Mouse (Mus musculus) megakaryocyte-erythroid progenitor cell, adult 5-6 weeks (primary cell): ENCODE data around the gene Bbs4. TPM values are rescaled to one million over a fixed set of nuclear protein-coding genes. Genes with fewer than 3 reads are reported as not detected.

ENCODE experiments used
- ATAC-seq: replicated peaks from 2 replicates; pipeline ENCODE4 v1.8.0; 2016; ENCODE audit warnings: mild to moderate bottlenecking, inconsistent platforms; ENCODE audit not compliant: severe bottlenecking, poor library complexity, low FRiP score, low TSS enrichment
- total RNA-seq, 2 experiments: library from RNA; stranded (forward) in 1 of 2; stranded (reverse) in 1 of 2; fragments of 200-1000, 215-1000 nt in 1 of 2; fragments of >200 nt in 1 of 2; fragmentation: Nextera tagmentation in 1 of 2; gene quantifications; 2 replicates each; pipeline ENCODE4 v1.2.3; 2014 to 2017

Bbs4 gene
- total RNA-seq, 2 experiments from 2014 or later: 5.7 to 9.6 TPM

DNA sequence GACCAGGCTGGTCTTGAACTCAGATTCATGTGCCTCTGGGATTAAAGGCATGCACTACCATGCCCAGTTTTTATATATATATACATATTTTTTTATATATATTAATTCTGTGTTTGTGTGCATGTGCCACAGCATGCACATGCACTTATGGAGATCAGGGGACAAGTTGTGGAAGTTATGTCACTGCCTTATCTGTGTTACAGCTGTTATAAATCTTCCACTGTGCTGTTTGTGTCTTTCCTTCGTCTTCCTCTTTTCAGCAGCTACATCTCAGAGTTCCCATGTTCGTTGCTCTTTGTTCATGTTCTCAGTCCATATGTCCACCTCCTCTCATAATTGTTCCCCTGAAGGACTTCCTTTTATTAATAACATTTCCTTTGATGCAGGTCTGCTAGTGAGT is 45.4 kb downstream of the Bbs4 start:
- ATAC-seq: no peak

DNA sequence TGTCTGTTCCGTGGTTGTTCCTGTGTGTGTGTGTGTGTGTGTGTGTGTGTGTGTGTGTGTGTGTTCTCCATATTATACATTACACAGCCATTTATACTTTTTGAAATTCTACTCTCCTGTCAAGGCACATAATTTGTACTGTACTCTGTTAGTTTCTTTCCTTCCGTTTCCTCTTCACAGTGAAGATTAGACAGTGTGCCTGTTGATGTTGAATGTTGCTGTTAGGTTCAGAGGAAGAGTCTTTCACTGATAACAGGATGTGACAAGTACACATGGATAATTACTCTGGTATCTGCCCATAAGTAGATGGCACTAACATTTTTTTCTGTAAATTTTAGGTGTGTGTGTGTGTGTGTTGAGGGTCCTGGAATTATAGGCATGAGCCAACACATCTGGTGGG is 56.9 kb downstream of the Bbs4 start:
- no peak for ATAC-seq

DNA sequence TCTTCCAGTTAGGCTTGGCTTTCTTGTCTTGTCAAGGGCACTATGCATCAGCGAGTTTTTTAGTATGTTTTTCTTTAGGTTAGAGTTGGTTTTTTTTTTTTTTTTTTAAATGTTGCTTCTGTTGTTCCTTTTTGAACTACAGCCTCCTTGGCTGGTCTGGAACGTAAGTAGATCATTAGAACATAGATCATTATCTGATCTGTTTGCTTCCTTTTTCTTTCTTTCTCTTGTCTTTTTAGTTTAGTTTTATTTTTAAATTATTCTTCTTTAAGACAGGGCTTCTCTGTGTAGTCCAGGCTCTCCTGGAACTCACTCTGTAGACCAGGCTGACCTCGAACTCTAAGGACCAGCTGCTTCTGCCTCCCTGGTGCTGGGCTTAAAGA is 60.8 kb downstream of the Bbs4 start:
- no peak for ATAC-seq

- no peak for ATAC-seq
Observed at GRCm38 (mm10) chr9:59291688-59292492, 61.4 kb downstream of the Bbs4 start.

GRCm38 (mm10) chr9:59290957-59291687 is 62.2 kb downstream of the Bbs4 start, which contains the start of gene Adpgk:
TSS of gene Adpgk (plus strand) at chr9:59291558.
- ATAC-seq: peak; percentile 92

DNA sequence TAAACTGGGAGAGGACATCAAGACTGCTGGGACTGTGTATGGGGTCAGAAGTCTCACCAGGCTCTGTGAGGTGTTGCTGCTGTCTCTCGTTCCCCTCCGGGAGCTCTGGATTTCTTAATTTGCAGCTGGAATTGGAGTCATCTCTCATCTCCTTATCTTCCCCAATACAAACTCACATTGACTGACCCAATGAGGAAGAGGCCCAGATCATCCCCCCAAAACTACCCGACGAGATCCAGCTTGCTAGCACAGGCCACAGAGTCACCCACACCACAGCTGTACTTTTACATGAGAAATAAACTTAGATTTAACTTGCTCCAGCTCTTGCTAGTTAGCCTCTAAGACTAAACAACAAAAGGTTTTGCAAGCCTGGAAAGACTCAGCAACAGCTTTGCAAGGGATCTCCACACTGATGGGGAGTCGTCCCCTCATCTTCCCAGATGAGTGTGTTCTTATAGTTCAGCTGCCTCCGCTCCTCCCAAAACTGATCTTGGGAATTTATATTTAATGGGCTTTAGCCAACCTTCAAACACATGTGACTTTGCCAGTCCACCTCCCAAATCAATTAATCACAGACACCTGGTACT is 63.7 kb downstream of the Bbs4 start:
- ATAC-seq: no peak

DNA sequence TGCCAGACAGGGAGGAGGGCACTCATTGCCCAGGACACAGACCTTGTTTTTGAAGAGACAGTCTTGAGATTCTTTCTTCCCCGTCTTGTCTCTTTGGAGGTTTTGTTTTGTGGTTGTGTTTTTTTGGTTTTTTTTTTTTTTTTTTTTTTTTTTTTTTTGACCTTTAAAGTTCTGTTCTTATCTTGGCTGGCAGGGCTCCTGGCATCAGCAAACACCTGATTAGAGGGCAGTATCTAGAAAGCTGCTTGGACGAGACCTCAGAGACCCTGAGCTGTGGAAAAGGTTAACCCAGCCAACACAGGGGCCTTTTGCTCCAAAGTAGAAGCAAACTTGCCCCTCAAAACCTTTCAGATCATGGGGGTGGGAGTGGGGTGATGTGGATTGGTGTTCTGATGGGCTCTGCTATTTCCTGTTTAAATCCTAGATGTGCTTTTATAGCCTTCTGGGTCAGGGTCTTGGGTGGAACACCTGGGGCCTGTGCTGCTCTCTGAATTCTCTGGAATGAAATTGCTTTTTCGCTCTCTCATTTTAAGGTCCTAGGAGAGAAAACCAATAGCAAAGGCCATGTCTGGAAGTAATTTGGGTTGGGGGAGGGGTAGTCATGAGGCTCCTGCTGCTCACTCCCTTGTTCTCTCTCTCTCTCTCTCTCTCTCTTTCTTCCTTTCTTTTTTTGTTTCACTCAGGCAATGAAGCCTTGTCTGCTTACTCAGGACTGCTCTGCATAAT is 64.5 kb downstream of the Bbs4 start:
- no peak for ATAC-seq

DNA sequence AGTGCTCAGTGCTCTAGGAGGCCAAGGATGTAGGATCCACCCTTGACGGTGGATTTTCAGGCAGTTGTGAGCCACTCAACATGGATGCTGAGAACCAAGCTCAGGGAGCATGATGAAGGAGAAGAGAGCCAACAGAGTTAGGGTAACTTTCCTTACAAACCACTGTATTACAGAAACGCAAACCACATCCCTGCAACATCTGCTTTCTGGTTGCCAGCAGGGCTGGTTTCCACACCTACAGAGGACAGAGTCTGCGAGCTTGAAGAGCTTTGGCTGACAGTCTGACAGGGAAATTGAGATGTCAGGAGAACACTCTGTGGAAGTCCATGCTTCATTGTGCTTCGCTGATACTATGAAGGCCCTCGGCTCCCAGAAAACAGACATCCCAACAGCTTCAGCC is 65.2 kb downstream of the Bbs4 start:
- ATAC-seq: no peak

GRCm38 (mm10) chr9:59285614-59286013 is 67.7 kb downstream of the Bbs4 start:
- peak; percentile 77 for ATAC-seq

GRCm38 (mm10) chr9:59282683-59282986 is 70.7 kb downstream of the Bbs4 start:
- no peak for ATAC-seq

- ATAC-seq: peak; percentile 68
Observed at GRCm38 (mm10) chr9:59281871-59282682, 71.2 kb downstream of the Bbs4 start.

DNA sequence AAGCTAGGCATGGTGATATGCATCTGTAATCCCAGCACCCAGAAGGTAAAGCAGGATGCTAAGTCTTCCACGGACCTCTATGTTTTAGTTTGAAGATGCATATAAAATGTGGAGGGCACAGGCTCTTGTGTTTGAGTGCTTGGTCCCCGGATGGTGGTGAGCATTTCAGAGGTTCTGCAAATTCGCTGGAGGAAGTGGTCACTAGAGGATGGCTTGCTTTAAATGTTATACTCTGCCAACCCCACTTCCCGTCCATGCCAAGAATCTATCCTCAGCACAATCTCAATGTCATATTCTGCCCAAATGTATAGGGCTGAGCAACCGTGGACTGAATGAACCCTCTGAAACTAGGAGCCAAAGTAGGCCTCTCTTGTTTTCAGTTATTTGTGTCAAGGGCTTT is 72.4 kb downstream of the Bbs4 start:
- ATAC-seq: no peak

DNA sequence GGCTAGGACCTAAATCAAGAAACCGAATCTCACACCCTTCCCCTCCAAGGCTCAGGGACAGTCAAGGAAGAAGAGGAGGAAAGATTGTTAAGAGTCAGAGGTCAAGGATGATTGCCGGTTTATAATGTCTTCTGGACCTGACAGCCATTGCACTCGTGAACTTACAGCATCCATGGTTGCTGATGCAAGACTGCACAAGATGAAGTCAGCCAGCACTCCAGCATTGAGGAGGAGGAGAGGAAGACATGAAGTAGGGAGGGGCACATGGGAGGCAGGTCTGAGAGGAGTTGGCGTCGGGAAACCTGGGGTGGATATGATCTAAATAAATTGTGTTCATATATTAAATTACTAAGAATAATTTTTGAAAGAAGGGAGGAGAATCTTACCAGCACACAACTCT is 74.6 kb downstream of the Bbs4 start:
- no peak for ATAC-seq

DNA sequence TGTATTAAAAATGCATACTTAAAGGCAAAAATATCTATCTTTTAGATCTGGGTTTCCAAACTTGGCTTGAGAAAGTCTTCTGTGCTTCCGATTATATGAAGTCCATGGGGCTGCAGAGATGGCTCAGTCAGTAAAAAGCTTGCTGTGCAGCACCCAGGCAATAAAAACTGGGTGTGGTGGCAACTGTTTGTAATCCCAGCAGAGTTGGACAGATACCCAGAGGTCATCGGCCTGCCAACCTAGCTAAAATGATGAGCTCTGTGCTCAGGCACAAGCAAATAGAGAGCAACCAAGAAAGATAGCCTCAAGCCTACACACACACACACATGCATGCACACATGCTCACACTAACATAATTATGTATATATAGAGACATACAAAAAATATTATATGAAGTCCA is 75.1 kb downstream of the Bbs4 start:
- ATAC-seq: no peak

DNA sequence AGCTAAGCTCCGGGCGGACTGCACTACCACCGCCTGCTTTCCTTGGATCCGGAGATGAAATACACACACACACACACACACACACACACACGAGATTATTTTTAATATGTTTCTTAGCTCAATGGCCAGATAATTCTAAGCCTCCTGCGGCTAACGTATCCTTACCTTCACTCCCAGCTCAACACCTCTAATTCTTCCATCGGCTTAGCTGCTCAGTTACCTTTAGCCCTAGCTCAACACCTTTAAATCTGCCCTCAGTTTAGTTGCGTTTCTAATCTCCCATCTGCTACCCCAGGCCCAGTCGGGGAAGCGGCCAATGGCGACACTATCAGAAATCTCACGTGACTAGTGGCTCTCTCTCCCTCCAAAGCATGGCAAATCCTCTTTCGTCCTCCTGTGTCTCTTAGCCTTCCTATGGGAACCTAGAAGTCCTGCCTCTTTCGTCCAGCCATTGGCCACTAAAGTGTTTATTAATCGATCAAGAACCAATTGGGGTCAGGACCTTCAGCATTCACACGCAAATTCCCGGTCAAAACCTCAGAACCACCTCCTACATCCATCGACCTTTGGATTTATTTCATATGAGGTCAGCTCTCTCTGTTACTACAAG is 78.4 kb downstream of the Bbs4 start:
- no peak for ATAC-seq

GRCm38 (mm10) chr9:59273199-59273598 is 80.1 kb downstream of the Bbs4 start:
- ATAC-seq: no peak
